Mouse (Mus musculus) lung, embryonic 16.5 days (tissue): ENCODE data around the gene Wfdc9. TPM values are rescaled to one million over a fixed set of nuclear protein-coding genes. Genes with fewer than 3 reads are reported as not detected.

Source experiments
- ATAC-seq: fragments of 200-750 bp; cut with Nextera tagmentation; 2 replicates; pipeline ENCODE4 v1.8.0; 2017; ENCODE audit warnings: low read depth, mild to moderate bottlenecking, moderate library complexity
- H3K27ac ChIP-seq: fragments of 300-500 bp; sonication (generic); 2 replicates; pipeline ENCODE4 v1.5.1; 2014; ENCODE audit warnings: mild to moderate bottlenecking, control low read depth, low read length
- H3K27me3 ChIP-seq: fragments of 300-500 bp; sonication (generic); 2 replicates; pipeline ENCODE4 v1.6.1; 2014; ENCODE audit warnings: low read depth, low read length, mixed read lengths; ENCODE audit not compliant: control insufficient read depth, insufficient read depth
- H3K36me3 ChIP-seq: fragments of 300-500 bp; sonication (generic); 2 replicates; pipeline ENCODE4 v1.6.1; 2014; ENCODE audit warnings: low read length; ENCODE audit not compliant: control insufficient read depth, insufficient read depth
- H3K4me1 ChIP-seq: fragments of 300-500 bp; sonication (generic); replicated peaks from 2 replicates; pipeline ENCODE4 v1.6.1; 2014; ENCODE audit warnings: low read length, mixed read lengths; ENCODE audit not compliant: control insufficient read depth, insufficient read depth
- H3K4me2 ChIP-seq: fragments of 300-500 bp; sonication (generic); 2 replicates; pipeline ENCODE4 v1.6.1; 2014; ENCODE audit warnings: low read depth, low read length, control low read depth
- H3K4me3 ChIP-seq: fragments of 300-500 bp; sonication (generic); 2 replicates; pipeline ENCODE4 v1.5.1; 2014; ENCODE audit warnings: mild to moderate bottlenecking, low read length, control low read depth
- H3K9ac ChIP-seq: fragments of 300-500 bp; sonication (generic); 2 replicates; pipeline ENCODE4 v1.6.1; 2014; ENCODE audit warnings: low read length, control low read depth
- H3K9me3 ChIP-seq: fragments of 300-500 bp; sonication (generic); 2 replicates; pipeline ENCODE4 v1.6.1; 2016; ENCODE audit warnings: low read length; ENCODE audit not compliant: control insufficient read depth
- WGBS: fragments of 180-500 bp; shearing (Covaris S2); extraction: QIAGEN DNeasy Blood & Tissue Kit; methylation state at CpG from one replicate; pipeline ENCODE4 v1.1.7; 2014; 5-methylcytosine and 5-hydroxymethylcytosine counted together
- polyA plus RNA-seq: library from polyadenylated mRNA; unstranded; fragments of >200 nt; fragmentation: Nextera tagmentation; extraction: Ambion mirVana; gene quantifications from 2 replicates; pipeline ENCODE4 v1.2.1, GENCODE M21; 2015

Wfdc9 gene
- polyA plus RNA-seq, 1 experiment from 2014 or later: not detected

- Histone ChIP-seq H3K27me3 (no peaks in the 10 kb centered on the region), H3K9ac (no peak overlapping the region), H3K36me3 (no peaks in the 10 kb centered on the region), H3K4me2 (no peak overlapping the region), H3K27ac (no peak overlapping the region), H3K9me3 (no peaks in the 10 kb centered on the region), H3K4me3 (no peak overlapping the region), H3K4me1 (no peaks in the 10 kb centered on the region)
- 66% methylated on average over 3 of the region's 3 CpGs for WGBS
- no peak for ATAC-seq
Measured at GRCm38 (mm10) chr2:164600179-164600578, 56.2 kb downstream of the Wfdc9 start.

Other genes starting within 250 kb of the Wfdc9 start
- 226 and 247 TPM in 2 replicates for gene Sdc4, start 212.7 kb downstream of the Wfdc9 start, polyA plus RNA-seq
- 59.9 and 62.3 TPM in 2 replicates for gene Sys1, start 199.6 kb downstream of the Wfdc9 start, polyA plus RNA-seq
- 7.9 and 15.2 TPM in 2 replicates for gene Gm20458, start 195.6 kb downstream of the Wfdc9 start, polyA plus RNA-seq
- gene Trp53tg5, start 182.9 kb downstream of the Wfdc9 start, polyA plus RNA-seq: not detected in 2 replicates
- 13.0 and 23.4 TPM in 2 replicates for gene Dbndd2, start 170.5 kb downstream of the Wfdc9 start, polyA plus RNA-seq
- 62.0 and 63.2 TPM in 2 replicates for gene Pigt, start 159.1 kb downstream of the Wfdc9 start, polyA plus RNA-seq
- 486 and 558 TPM in 2 replicates for gene Wfdc2, start 94.2 kb downstream of the Wfdc9 start, polyA plus RNA-seq
- not detected in 2 replicates for gene Spint3, start 83.1 kb downstream of the Wfdc9 start, polyA plus RNA-seq
- gene Wfdc6a, start 71.1 kb downstream of the Wfdc9 start, polyA plus RNA-seq: 0.92 and 1.4 TPM in 2 replicates
- gene Eppin, start 63.0 kb downstream of the Wfdc9 start, polyA plus RNA-seq: not detected in 2 replicates
- not detected in 2 replicates for gene Wfdc6b, start 43.1 kb downstream of the Wfdc9 start, polyA plus RNA-seq
- gene Wfdc8, start 43.0 kb downstream of the Wfdc9 start, polyA plus RNA-seq: not detected in 2 replicates
- gene Wfdc16, start 17.8 kb downstream of the Wfdc9 start, polyA plus RNA-seq: not detected in 2 replicates
- 0.50 TPM in 1 of 2 replicates, not detected in the other for gene Wfdc10, start 537 bp downstream of the Wfdc9 start, polyA plus RNA-seq
- gene Wfdc11, start 17.5 kb upstream of the Wfdc9 start, polyA plus RNA-seq: not detected in 2 replicates
- 0.20 and 0.46 TPM in 2 replicates for gene Wfdc13, start 28.5 kb upstream of the Wfdc9 start, polyA plus RNA-seq
- not detected in 2 replicates for gene Spint4, start 41.9 kb upstream of the Wfdc9 start, polyA plus RNA-seq
- not detected in 2 replicates for gene Spint5, start 58.7 kb upstream of the Wfdc9 start, polyA plus RNA-seq
- gene Wfdc3, start 89.3 kb upstream of the Wfdc9 start, polyA plus RNA-seq: 2.0 and 2.9 TPM in 2 replicates
- 61.3 and 71.9 TPM in 2 replicates for gene Dnttip1, start 89.4 kb upstream of the Wfdc9 start, polyA plus RNA-seq
- 494 and 533 TPM in 2 replicates for gene Ube2c, start 113.3 kb upstream of the Wfdc9 start, polyA plus RNA-seq
- gene Tnnc2, start 123.4 kb upstream of the Wfdc9 start, polyA plus RNA-seq: 27.9 and 94.5 TPM in 2 replicates
- 23.9 and 30.6 TPM in 2 replicates for gene Snx21, start 129.2 kb upstream of the Wfdc9 start, polyA plus RNA-seq
- 21.9 and 24.5 TPM in 2 replicates for gene Acot8, start 148.3 kb upstream of the Wfdc9 start, polyA plus RNA-seq
- 7.9 and 8.9 TPM in 2 replicates for gene Zswim3, start 148.5 kb upstream of the Wfdc9 start, polyA plus RNA-seq
- gene Zswim1, start 166.1 kb upstream of the Wfdc9 start, polyA plus RNA-seq: 16.6 and 16.9 TPM in 2 replicates
- not detected in 2 replicates for gene Spata25, start 172.0 kb upstream of the Wfdc9 start, polyA plus RNA-seq
- gene Ctsa, start 176.3 kb upstream of the Wfdc9 start, polyA plus RNA-seq: 156 and 161 TPM in 2 replicates
- gene Neurl2, start 176.9 kb upstream of the Wfdc9 start, polyA plus RNA-seq: 7.1 and 7.8 TPM in 2 replicates
- gene Pltp, start 201.1 kb upstream of the Wfdc9 start, polyA plus RNA-seq: 193 and 203 TPM in 2 replicates
- 75.3 and 75.8 TPM in 2 replicates for gene Pcif1, start 222.7 kb upstream of the Wfdc9 start, polyA plus RNA-seq